Mouse (Mus musculus) lung, postnatal 14 days (tissue): Measurements from ENCODE around the gene Nup160.

Source experiments
- DNase-seq: peaks from one replicate; pipeline ENCODE4 v3.0.0; 2021

Gene Nup160

DNA sequence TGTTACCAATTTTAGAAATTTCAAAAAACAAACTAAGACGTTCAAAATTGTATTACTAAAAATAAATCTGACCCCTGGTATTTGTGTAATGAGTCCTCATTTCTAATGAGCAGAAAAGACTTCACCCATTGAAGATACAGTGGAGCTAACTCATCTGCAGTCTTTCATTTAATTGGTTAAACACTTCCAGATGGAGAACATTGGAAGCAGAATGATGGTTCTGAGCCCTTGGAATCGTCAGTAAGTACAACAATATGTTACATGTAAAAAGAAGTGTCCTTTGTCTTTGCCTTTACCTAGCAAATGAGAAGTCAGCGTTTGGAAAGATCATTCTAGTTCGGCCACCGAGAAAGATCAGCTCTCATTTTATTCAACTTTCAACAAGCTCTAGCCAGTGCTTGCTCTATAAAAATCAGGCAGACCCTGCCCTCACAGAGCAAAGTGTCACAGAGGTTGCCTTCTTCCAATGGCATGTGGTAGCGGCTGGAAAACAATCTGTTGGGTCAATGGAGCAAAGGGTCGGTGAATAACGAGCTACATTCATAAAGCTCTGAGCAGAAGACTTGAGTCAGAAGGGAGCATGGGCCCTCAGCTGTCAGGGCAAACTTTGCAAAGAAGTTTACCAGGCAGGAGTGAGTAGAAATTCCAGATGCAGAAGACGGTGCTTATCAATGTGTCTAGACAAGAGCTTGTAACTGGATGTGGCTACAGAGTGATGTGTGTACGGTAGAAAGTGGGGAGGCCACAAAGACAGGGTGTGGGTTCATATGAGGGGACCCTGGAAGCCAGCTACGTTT, 10.2 kb upstream of the Nup160 start:
- DNase-seq, result no peak

DNA sequence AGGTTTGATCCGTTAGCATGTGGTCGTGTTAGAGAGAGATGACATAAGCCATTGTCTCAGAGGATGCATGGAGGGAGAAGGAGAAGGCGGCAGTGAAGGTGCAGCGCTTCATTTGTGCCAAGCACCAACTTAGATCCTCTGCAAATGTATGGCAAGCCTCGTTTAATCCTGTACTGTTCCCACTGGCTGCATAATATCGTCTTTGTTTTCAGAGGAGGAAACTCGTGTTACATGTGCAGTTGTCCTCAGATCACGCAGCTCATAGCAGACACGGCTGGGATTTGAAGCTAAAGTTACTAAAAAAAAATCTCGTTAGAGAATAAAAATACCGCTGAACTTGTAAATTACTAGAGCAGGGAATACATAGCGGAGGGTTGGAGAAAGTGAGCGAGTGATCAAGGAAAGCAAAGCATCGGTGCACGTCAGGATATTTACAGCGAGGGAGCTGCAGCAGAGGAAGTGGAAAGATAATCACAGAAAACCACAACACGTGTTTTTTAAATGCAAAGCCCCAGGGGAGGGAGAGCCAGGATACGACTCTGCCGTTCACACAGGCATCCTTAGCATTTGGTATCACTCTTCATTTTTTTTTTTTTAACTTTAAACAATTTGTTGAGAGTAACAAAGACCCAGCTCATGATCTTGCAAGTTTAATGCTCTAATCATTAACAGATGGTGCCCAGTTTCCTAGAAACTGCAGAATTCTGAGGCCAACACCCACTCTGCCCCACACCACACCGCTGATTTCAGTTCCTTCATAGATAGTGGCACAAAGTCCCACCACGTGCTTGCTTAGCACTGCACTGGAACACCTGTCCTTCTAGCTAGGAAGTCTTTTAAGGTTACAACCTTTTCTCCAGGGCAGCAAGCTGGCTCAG, 9.4 kb upstream of the Nup160 start:
- no peak for DNase-seq

DNA sequence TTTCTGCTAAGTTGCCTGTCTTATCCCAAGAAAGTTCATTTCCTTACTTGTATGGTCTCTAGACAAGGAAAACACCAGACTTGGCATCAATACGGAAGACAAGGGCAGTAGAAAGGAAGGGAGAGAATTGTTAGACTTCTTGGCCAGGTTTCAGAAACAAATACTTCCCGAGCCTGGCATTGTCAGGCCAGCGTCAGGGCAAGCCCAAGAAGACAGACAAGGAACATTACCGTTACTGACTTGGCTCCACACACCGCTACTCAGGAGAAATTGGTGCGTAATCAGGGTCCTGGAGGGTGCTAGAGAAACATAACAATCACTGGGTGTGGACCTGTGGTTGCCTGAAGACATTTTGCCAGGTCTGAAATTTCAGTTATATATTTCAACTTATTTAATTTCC, 6.7 kb upstream of the Nup160 start:
- peak; percentile 37 for DNase-seq

DNA sequence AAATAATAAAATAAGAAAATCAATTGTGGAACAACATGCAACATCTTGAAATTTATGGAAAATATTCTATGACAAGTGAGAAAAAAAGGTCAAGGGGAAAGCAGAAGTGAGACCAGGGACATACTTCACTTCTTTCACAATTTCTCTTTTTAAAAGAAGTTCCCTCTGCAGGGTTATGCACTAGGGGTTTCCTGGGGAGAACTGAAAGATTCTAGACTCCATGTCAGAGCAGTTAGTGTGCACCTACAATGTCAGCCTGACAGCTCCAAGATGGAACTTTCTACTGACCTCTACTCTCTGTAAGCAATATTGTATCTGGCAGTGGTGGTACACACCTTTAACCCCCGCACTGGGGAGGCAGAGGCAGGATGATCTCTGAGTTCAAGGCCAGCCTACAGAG, 3.7 kb upstream of the Nup160 start:
- DNase-seq, result no peak

DNA sequence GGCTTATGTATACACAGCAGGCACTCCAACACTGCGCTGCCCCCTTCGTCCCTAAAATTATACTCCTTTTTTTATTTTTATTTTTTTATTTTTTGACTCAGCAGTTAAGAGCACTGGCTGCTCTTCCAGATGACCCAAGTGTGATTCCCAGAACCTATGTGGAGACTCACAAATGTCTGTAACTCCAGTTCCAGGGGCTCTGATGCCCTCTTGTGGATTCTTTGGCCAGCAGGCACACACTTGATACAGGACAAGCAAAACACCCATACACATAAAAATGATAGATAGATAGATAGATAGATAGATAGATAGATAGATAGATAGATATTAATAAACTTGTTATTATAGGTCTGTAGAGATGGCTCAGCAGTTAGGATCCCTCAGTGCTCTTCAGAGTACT, 2.5 kb upstream of the Nup160 start:
- no peak for DNase-seq

DNA sequence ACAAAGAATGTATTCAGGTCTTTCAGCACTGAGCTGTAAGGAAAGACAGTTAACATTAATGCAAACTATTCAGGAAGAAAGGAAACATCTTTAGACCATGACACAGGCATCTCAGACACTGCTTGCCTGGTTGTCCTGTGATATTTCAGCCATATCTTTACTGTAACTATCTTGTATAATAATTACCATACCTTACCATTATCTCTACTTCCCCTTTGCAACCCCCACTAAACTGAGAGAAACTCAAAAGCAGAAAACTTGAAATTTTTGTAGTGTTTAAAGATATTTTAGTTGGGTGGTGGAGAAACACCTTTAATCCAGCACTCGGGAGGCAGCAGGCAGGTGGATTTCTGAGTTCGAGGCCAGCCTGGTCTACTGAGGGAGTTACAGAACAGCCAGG, 1.5 kb upstream of the Nup160 start:
- no peak for DNase-seq

DNA sequence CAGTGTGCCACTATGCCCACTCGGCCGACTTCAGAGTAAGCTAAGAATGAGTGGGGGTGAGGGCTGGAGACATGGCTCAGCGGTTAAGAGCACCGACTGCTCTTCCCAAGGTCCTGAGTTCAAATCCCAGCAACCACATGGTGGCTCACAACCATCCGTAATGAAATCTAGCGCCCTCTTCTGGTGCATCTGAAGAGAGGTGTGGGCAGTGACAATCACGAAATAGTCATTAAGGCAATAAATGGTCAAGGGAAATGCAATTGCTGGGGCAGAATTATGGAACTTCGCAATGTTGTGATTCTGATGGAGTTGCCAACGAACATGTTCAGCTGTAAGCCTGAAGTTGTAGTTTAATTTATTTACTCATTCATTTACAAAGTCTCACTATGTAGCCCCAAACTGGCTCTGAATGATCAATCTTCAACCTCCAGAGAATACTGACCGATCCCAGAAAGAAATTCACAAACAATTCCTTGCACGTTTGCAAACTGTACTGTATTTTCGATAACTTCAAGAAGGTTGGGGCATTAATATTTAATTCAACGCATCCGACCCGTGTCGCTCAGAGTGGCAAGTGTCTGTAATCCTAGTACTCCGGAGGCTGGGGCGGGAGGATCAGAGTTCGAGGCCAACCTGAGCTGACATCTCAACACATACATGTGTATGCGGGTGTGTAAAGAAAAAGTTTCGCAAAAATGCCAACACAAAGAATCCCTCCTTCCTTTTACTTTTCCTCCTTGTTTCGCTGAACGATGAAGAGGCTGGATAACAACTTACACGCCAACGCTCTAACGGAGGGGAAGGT, 1.4 kb downstream of the Nup160 start:
- no peak for DNase-seq

DNA sequence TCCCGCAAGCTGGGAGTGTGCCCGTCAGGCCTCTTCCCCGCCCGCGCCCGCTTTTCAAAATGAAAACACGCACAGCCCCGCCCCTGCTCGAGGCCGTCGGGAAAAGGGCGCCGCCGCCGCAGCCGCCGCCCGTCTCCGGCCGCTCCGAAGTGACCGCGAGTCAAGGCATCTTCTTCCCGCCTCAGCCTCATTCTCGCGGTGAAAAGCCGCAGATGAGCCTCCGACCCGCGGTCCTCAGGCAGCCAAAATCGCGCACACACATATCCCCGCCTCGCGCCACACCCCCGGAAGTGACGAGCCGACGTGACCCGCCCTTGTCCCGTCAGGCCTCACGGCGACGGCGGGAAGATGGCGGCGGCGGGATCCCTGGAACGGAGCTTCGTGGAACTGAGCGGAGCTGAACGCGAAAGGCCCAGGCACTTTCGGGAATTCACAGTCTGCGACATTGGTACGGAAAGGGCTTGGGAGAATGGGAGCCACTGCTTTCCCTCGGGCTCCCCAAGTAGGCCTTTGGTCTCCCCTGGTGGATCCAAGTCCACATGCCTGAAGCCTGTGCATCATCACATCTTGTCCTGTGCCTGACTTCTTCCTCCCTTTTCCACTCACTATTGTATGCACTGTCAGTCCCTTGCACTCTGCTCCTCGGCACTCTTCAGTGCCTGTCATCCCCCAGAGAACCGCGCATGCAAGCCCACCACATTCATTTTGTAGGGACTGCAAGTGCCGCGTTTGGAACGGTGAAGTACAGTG, 2.2 kb downstream of the Nup160 start:
- DNase-seq, result peak; percentile 96

DNA sequence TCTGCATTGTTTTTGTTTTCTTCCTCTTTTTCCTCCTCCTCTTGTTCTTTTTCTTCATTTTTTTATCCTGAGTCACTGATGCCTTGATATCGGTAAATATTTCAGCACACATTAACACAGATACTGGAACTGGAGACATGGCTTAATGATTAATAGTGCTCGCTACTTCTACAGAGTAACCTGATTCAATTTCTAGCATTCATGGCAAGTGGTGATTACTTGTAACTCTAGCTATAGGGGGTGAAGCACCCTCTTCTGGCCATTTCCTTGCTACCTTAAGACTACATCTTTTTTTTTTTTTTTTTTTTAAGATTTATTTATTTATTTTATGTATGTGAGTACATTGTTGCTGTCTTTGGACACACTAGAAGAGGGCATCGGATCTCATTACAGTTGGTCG, 23.9 kb downstream of the Nup160 start:
- no peak for DNase-seq

DNA sequence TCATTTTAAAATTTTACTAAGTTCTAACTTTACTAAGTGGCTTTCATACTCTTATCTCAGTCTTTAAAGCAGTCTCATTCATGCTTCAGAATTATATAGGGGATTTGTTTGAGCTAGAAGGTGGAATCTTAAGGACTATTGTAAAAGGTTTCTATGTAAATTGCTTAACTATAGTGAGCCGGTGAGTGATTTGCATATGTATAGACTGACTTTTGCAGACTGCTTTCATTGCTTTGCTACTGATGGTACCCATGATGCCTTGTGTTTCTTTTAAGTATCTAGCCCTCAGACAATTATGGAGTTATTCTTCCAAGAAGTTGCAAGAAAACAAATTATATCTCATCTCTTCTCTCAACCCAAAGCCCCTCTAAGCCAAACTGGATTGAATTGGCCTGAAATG, 31.5 kb downstream of the Nup160 start:
- no peak for DNase-seq

DNA sequence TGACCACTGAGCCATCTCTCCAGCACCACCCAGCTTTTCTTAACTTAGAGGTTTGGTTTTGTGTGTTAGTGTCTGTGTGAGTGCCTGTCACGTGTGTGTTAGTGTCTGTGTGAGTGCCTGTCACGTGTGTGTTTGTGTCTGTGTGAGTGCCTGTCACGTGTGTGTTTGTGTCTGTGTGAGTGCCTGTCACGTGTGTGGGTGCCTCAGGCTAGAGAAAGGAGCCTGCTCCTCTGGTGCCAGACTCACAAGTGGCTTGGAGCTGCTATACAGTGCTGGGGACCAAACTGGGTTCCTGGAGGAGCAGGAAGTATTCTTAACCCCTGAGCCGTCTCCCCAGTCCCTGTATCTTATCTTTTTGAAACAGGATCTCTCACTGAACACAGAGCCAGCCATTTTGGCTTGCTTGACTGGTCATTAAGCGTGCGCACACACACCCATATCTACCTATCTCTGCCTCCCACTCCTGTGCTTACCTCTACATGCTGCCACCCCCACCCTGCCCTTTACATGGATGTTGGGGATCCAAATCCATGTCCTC, 38.6 kb downstream of the Nup160 start:
- DNase-seq, result no peak

DNA sequence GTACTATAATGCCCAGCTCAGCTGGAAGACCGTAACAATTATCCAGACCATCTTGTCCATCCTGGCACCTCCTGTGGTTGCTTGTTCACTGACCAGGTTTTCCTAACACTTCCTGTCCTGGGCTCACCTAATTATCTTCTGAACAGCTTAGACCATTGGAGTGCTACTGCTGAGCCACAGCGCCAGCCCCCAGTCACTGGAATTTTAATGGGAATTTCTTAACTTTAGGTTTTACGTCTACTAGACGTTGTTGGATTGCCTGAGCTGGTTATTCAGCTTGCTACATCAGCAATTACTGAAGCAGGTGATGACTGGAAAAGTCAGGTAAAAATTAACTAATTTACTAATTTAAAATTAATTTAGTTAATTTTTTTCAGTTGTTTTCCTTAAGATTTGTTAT, 40.4 kb downstream of the Nup160 start:
- DNase-seq, result no peak

DNA sequence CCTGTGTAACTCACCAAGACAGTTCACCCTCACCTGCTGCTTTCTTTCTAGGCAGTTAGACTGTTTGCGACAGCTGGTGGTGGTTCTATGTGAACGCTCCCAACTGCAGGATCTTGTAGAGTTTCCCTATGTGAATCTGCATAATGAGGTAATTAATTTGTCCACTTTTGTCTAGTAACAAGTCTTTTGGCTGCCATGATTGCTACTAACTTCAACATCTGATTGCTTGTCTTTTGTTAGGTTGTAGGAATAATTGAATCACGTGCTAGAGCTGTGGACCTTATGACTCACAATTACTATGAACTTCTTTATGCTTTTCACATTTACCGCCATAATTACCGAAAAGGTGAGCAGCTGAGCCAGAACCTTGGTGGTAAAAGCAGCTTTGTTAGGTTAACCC, 40.9 kb downstream of the Nup160 start:
- no peak for DNase-seq

DNA sequence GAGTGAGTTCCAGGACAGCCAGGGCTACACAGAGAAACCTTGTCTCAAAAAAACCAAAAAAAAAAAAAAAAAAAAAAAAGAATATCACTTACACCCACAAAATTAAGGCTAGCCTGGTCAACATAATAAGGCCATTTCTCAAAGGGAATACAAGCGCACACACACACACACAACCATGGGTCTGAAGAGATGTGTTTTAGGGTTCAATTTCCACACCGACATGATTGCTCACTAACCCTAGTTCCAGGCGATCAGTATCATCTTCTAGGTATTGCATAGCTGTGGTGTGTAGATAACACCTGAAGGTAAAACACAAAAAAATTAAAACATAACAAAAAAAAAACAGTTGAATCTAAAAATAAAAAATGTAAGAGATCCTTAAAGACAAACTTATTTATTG, 49.8 kb downstream of the Nup160 start:
- no peak for DNase-seq

DNA sequence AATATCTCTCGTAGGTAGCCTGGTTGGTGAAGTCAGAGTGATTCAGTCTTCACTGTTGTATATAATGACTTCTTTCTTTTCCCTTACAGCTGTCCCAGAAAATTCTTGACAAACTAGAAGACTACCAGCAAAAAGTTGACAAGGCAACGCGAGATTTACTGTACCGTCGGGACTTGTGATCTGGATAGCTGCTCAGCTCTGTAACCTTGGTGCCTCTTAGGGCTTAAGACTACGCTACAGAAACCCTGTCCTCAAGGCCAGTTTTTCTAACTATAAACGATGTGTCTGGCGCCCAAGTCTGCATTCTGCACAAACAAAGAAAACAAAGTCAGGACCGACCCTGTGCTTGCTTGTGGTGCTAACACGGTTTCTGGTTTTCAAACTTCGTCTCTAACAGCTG, 58.3 kb downstream of the Nup160 start:
- no peak for DNase-seq

DNA sequence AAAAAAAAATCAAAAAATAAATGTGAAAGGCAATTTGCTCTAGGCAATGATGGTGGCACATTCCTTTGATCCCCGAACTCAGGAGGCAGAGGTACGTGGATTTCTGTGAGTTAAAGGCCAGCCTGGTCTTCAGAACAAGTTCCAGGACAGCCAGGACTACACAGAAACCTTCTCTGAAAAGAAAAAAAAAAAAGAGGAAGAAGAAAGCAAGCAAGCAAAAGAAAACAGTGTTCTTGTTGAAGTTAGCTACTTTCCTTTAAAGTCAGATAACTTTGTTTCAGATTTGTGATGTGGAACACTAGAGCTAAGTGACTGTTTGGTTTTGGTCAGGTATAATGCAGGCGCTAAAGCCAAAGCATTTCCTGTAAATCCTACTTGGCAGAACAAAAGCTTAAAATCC, 61.8 kb downstream of the Nup160 start:
- DNase-seq, result no peak

DNA sequence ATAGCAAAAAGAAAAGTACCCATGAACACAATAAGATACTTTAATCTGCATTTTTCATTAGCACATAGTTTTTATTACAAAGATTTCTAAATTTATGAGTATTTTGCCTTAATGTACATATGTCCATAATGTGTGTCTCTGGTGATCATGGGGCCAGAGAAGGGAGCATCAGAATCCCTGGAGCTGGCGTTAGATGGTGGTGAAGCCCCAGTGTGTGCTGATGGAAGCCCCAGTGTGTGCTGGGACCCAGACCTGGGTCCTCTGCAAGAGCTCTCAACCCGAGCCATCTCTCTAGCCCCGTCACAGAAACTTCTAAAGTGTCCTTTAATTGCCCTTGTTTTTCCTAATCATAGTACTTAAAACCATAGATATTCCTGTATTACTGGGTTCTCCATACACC, 62.3 kb downstream of the Nup160 start:
- DNase-seq, result no peak

DNA sequence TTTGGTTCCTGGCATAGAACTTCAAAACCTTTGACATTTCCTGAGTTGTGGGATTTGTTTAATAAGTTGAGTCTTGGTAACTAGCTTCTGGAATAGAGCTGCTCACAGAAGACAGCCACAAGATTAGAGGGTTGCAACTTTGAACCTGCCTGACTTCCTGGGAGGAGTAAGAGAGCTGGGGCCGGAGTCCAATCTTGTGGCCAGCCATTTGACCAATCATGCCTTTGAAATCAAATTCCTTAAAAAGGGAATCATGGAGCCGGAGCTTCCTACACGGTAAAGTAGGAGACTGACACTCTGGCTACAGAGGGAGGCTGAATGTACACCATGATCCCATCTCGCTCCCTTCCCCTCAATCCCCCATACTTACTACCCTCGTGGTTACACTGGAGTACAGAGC, 62.9 kb downstream of the Nup160 start:
- DNase-seq, result no peak

DNA sequence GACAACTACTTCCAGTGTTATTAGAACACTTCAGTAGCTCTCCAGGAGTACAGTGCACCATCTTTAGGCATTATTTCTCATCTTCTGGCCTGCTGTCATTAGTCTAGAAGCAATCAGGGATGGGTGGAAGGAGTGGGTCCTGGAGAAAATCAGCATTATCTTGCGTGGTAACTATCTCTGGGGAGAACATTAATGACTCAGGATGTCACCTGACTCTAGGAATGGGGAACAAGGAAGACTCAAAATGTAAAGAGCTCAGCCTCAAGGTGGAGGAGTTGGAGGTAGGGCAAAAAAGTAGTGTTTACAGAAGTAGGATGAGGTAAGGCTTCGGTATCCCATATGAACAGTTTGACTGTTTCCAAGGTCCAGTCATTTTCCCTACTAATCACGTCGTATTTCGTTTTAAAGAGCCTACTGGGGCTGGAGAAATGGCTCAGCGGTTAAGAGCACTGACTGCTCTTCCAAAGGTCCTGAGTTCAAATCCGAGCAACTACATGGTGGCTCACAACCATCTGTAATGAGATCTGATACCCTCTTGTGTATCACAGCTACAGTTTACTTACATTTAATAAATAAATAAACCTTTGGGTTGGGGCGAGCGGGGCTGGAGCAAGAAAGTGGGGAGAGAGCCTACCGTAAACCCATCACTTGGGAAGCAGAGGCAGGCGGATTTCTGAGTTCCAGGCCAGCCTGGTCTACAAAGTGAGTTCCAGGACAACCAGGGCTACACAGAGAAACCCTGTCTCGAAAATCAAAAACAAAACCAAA, 67.5 kb downstream of the Nup160 start:
- DNase-seq, result peak; percentile 11

DNA sequence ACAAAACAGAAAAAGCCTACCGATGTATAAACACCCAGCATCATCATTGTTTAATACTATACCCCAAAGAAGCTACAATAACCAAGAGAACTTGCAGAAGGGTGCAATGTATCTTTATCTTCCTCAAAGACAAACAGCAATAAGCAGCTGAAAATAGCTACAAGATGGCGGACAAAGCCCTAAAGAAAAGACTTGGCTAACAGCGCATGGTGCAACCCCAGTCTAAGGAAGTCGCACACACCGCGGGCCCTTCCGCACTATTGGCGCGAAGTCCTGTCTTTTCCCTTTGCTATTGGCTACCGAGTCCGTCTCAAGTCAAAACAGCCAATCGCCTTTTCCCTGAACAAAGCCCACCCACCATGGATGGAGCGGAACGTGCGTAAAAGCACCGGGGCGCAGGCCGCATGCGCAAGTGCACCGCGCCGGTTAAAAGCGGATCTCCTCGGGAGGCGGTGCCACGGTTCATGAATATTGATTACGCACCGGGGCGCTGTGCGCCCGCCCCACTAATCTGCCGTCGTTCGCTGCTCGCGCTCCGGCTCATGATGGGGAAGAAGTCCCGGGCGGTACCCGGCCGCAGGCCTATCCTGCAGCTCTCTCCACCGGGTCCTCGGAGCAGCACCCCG, 68.2 kb downstream of the Nup160 start, which contains the start of gene Fnbp4:
Fnbp4 (plus strand) TSS at position 318 of the 626 bp plus-strand sequence.
- DNase-seq, result peak; percentile 97
